Mouse (Mus musculus) layer of hippocampus, adult 9-11 months (tissue): ENCODE results near the gene Asphd2.

Experiments
- DNase-seq: peaks from one replicate; pipeline ENCODE4 v3.0.0; 2022

The Asphd2 gene

DNA sequence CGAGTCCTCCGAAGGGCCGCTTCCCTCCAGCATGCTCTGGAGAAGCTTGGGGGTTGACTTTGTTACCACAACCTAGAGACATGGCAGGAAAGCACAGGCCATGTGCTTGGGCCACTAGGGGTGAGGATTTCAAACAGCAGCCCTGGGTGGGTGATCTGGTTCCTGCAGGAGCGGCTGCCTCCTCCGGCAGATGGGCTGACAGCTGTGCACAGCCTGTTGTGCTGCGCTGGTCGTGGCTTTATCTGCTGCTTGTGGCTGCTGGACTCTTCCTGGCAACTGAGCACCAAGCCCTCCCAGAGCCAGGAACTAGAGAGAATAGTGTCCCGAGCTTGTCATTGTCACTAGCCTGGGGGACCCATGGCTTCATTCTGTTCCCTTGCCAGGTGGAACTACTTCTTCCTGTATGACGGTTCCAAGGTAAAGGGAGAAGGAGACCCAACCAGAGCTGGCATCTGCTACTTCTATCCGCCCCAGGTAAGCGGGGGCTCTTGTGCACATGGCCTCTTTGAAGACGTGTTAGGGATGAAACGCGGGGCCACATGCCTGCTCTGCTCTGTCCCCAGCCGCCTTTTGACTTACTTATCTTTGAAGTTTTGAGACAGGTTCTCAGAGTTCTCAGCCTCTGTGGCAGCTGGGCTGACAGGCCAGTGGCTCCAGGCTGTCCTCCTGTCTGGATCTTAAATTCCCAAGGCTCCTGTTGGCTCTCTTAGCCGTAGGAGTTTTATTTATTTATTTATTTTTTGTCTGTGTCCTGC, 48.3 kb downstream of the Asphd2 start:
- DNase-seq, result no peak

DNA sequence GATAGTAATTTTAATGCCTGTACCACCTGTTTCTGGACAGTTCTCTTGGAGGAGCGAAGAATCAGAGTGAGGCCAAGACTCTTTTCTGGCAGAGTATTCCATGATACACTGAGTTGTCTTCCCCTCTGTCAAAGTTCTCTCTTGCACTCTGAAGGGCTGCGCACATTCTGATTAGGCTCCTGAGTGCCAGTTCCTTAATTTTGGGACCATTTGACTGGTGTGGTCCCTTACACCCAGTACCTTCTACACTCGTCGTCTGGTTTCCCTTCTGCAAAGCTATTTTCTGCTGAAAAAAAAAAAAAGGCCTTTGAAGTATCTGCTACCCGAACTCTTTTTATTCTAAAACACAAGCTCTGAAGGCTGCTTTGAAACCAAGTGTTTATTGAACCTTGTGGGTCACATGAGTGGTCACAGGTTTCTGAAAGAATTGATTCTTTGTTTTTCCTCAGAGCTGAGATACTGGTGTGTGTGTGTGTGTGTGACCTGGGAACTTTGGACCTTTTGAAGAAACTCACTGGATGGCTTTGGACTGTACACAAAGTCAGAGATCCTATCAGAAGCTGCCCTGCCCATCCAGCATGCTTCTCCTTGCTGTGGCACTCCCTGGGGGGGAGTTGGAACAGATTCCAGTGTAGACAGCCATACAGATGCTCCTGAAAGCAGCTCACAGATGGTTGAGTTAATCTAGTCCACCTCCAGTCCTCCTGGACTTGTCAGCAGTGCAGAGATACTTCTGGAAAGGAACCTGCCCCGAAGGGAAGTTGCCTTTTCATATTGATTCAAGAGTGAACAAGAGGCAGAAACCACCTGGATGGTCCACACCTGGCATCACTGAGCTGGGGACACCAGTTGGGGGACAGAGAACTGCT, 50.3 kb downstream of the Asphd2 start:
- peak; percentile 84 for DNase-seq

DNA sequence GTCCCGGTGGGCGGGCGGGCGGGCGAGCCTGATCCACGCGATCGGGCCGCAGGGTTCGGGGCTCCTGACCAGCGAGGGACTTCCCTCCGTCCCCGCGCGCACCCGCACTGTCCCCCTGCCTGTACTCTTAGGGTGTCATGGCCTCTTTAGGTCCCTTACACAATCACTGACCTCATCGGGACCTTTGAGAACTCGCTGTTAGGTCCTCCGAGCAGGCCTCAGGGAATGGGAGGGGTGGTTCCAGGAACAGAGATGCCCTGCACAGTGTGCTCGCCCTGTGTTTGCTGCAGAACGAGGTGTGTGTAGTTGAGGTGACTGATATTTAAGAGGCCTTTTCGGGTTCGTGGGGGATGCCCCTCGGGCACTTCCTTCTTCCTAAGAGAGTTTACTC, 51.5 kb downstream of the Asphd2 start:
- DNase-seq, result peak; percentile 57

DNA sequence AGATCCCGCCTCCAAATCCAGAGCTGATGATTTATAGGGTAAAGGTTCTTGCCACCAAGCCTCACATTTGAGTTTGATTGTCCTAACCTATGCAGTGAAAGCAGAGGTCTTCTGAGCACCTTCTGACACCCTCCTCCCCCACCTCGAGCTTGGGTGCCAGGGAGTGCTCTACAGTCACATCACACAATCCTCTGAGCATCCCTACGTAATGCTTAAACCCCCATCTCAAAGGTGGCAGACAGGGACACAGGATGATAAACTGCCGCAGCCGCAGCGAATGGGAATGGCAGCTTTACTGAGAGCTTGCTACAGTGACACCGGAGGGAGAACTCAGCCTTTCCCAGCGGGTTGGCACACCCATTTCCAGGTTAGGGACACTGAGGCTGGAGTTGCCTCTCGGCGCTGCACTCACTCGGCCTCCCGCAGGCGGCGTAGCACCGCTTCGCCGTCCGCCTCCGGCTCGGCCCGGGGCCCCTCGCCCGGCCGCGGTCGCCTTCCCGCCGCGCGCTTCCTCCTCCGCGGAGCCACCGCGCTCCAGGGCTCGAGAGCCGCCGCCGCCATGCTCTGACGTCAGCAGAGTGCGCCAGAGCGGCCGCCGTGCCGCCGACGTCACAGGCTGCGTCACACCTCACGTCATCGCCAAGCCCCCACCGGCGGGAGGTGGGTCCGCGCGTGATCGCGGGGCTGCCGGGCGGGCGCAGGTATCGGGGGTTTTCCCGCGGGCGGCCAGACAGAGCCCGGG, 52.0 kb downstream of the Asphd2 start, which contains the start of the genes Srrd and Hps4:
Gene Srrd (minus strand): TSS at position 578 of the 742 bp plus-strand sequence.
Gene Hps4 (plus strand): TSS at position 621 of the 742 bp plus-strand sequence.
- DNase-seq, result peak; percentile 79

DNA sequence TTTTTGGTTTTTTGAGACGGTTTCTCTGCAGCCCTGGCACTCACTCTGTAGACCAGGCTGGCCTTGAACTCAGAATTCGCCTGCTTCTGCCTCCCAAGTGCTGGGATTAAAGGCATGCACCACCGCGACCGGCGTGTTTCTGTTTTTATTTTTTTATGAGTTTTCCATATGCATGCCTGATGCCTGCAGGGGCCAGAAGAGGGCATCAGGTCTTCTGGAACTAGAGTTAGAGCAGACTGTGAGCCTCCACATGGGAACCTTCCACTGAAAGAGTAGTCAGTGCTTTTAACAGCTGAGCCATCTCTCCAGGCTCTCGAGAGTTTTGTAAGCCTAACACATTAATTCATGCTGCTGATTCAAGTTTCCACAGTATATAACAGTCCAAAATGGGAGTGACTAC, 55.5 kb downstream of the Asphd2 start:
- no peak for DNase-seq

DNA sequence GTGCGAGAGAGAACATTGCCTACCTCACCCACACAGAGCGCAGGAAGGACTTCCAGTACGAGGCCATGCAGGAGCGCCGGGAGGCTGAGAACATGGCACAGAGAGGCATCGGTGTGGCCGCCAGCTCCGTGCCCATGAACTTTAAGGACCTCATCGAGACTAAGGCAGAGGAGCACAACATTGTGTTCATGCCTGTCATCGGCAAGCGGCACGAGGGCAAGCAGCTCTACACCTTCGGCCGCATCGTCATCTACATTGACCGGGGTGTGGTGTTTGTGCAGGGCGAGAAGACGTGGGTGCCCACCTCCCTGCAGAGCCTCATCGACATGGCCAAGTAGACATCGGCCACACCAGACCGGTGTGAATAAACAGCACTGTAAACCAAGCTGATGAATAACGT, 57.7 kb downstream of the Asphd2 start:
- DNase-seq, result no peak

DNA sequence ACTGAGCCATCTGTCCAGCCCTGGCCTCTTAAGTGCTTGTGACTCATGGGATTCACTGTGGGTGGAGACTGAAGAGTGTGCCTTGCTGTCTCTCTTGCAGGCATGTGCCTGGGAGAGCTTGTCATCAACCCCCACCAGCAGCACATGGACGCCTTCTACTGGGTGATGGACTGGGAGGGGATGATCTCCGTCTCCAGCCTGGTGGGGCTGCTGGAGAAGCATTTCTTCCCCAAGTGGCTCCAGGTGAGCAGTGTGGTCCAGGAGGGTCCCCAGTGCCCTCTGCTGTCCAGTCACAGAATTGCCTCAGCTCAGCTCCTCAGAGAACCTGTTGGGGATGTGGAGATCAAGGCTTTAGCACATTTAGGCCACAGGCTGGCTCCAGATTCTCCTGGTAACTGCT, 59.2 kb downstream of the Asphd2 start:
- no peak for DNase-seq
